Mouse (Mus musculus): ENCODE measurements at regions not wholly inside any gene's neighbourhood (a gene's known extent, or its start where the extent isn't known, plus 50 kb on each side); places are given as distances from the start of the nearest gene placed in this dataset.

GRCm38 (mm10) chr17:75768654-75769053, 216.9 kb upstream of the Fam98a start:
- TF ChIP-seq POLR2A (IDR thresholded peaks at IDR 0.05; ENCODE audit: control insufficient read depth, low read depth, low read length), result no peak
- TF ChIP-seq CTCF (IDR thresholded peaks at IDR 0.05; ENCODE audit: control insufficient read depth, insufficient read depth, insufficient replicate concordance, low read depth, low read length), result peak; percentile 38; the same call in 1 of the 2 replicates

Measured in testis, adult 2 months (tissue).